Comparison of ENCODE assay signal across 9 mouse cellular contexts in the genomic region with DNA sequence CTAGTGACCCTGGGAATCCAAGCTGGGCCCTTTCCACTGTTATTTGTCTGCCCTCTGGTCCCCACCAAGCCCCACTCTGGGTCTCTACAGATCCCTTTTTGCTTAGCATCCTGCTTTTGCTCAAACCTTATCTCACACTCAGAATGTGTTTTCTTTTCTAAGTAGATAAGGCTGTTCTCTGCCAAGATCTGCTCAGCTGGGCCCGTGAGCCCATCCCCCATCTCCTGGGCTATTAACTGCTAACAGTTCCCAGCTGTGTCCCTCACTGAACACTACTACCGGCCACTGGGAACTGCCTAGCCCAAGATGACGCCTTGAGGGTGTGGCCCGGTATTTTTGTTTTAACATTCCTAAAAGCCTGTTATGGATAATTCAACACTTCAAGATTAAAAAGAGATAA. TPM values are rescaled to one million over a fixed set of nuclear protein-coding genes. Genes with fewer than 3 reads are reported as not detected.
DNase-seq lines count a peak whose midpoint lies in the region; ATAC-seq and TF ChIP-seq lines count a peak whose summit lies in the region.
"Had no signal": no experiment of that assay in that cellular context is flagged by ENCODE, and none has a peak within 500 bp of the region (broad histone marks: within the 10 kb centered on the region; RNA-seq: fewer than 3 reads in every experiment).

No protein-coding gene starts in this region.

- H3K9ac ChIP-seq in liver, embryonic 14.5 days (replicated peaks), result no peak overlapping the region
- H3K9ac ChIP-seq: limb, embryonic 12.5 days had no signal

- 2% methylated on average over 4 of the region's 4 CpGs for WGBS in liver, embryonic 14.5 days (ENCODE audit: insufficient replicate concordance)

- intact Hi-C loops in heart, postnatal 25 days (cut with DNase I), result no loop called here

- DNase-seq in MN1 (ENCODE audit: low spot score), result peak; percentile 21
- DNase-seq in embryo, embryonic 11 days, result peak; percentile 76
- peak; percentile 49 for DNase-seq in heart, postnatal 25 days (ENCODE audit: low spot score)
- peak in 1 of 3 experiments; percentile 4 for DNase-seq in liver, embryonic 14.5 days (ENCODE audit: low read depth in 3 of 3, low spot score in 3 of 3)
- peak; percentile 37 for DNase-seq in yolk sac, embryonic 10.5 days (ENCODE audit: low spot score)
- no peak for DNase-seq in spleen, postnatal 36 days (ENCODE audit: low spot score in 2 of 2)

- H3K27ac ChIP-seq in liver, embryonic 14.5 days, result no peak overlapping the region
- H3K27ac ChIP-seq: limb, embryonic 12.5 days had no signal

- no peak for TF ChIP-seq CTCF in liver, embryonic 14.5 days (IDR thresholded peaks at IDR 0.05; ENCODE audit: low read depth)

- H3K4me1 ChIP-seq in liver, embryonic 14.5 days (replicated peaks; ENCODE audit: control insufficient read depth in 2 of 2, insufficient read depth in 2 of 2, low read length in 1 of 2), result peaks cover 3 to 17% of the 10 kb centered on the region in 2 experiments

- H3K36me3 ChIP-seq in liver, embryonic 14.5 days (replicated peaks; ENCODE audit: control insufficient read depth, insufficient read depth, low read depth), result no peaks in the 10 kb centered on the region
- H3K36me3 ChIP-seq: limb, embryonic 12.5 days had no signal

- H3K4me3 ChIP-seq in liver, embryonic 14.5 days (ENCODE audit: insufficient read depth in 1 of 2, low read depth in 2 of 2, low read length in 2 of 2), result no peak overlapping the region
- H3K4me3 ChIP-seq: limb, embryonic 12.5 days had no signal

- no peak overlapping the region for H3K4me2 ChIP-seq in liver, embryonic 14.5 days (ENCODE audit: low read depth)
- H3K4me2 ChIP-seq: limb, embryonic 12.5 days had no signal

- peak; percentile 70 for ATAC-seq in liver, embryonic 14.5 days (ENCODE audit: insufficient read depth)
- no peak for ATAC-seq in inflammation-experienced regulatory T-cells, adult 6 months

- H3K9me3 ChIP-seq in liver, embryonic 14.5 days (ENCODE audit: control insufficient read depth, low read length), result no peaks in the 10 kb centered on the region
- H3K9me3 ChIP-seq: limb, embryonic 12.5 days had no signal

- peak; percentile 45; the same call in 1 of the 2 replicates for TF ChIP-seq EP300 in liver, embryonic 14.5 days (IDR thresholded peaks at IDR 0.05; ENCODE audit: low read depth)

- H3K27me3 ChIP-seq in liver, embryonic 14.5 days (ENCODE audit: control insufficient read depth, insufficient read depth, low read length), result no peaks in the 10 kb centered on the region
- H3K27me3 ChIP-seq: limb, embryonic 12.5 days had no signal

RNA-seq across cellular contexts. Expression of gene Fbn1, which starts 8.8 kb away (rescaled TPM):
- total RNA-seq in heart, postnatal 25 days (2021), result 10 to 100 TPM; 74.5 to 83.0 TPM
- polyA plus RNA-seq in liver, embryonic 14.5 days (2012; rRNA removed), result 0.54 and 0.73 TPM in 2 replicates
- 1.2 and 1.3 TPM in 2 replicates for polyA plus RNA-seq in liver, embryonic 14.5 days (2014; fragmentation: Nextera tagmentation; extraction: Ambion mirVana)
- polyA plus RNA-seq in inflammation-experienced regulatory T-cells, adult 6 months (2017; shearing (Covaris generic)), result not detected

RNA-seq across cellular contexts. Expression of gene Gm9913, which starts 11.7 kb away (rescaled TPM):
- total RNA-seq in heart, postnatal 25 days (2021), result under 1 TPM; 0.08 to 0.42 TPM
- polyA plus RNA-seq in liver, embryonic 14.5 days (2012; rRNA removed), result not detected in 2 replicates
- polyA plus RNA-seq in liver, embryonic 14.5 days (2014; fragmentation: Nextera tagmentation; extraction: Ambion mirVana), result not detected in 2 replicates
- not detected for polyA plus RNA-seq in inflammation-experienced regulatory T-cells, adult 6 months (2017; shearing (Covaris generic))
- total RNA-seq: adrenal gland, postnatal 36 days had no signal

Comparison
In these comparisons a context has a peak if more than half of its experiments do, and no peak if none do; other contexts are left out.
1. DNase-seq: peak in MN1 (single experiment), embryo, embryonic 11 days (single experiment), heart, postnatal 25 days (single experiment) and yolk sac, embryonic 10.5 days (single experiment); none in spleen, postnatal 36 days (0 of 2).